Mouse (Mus musculus) hindbrain, embryonic 14.5 days (tissue): ENCODE measurements at regions not wholly inside any gene's neighbourhood (a gene's known extent, or its start where the extent isn't known, plus 50 kb on each side); places are given as distances from the start of the nearest gene placed in this dataset.
A peak's percentile ranks its signal among the peaks of the same experiment; 100 is the strongest.

ENCODE experiments used
- ATAC-seq: fragments of 200-750 bp; cut with Nextera tagmentation; 2 replicates; pipeline ENCODE4 v1.8.0; 2017; ENCODE audit warnings: moderate number of reproducible peaks, mild to moderate bottlenecking, moderate TSS enrichment, moderate library complexity; ENCODE audit not compliant: low FRiP score
- DNase-seq: peaks from one replicate; pipeline ENCODE4 v3.0.0-alpha.2; 2015; ENCODE audit warnings: low spot score
- H3K27ac ChIP-seq: fragments of 300-500 bp; sonication (generic); 2 replicates; pipeline ENCODE4 v1.5.1; 2014; ENCODE audit warnings: mild to moderate bottlenecking, moderate library complexity
- H3K27me3 ChIP-seq: fragments of 300-500 bp; sonication (generic); 2 replicates; pipeline ENCODE4 v1.6.1; 2014; ENCODE audit warnings: mild to moderate bottlenecking, low read length, mixed read lengths; ENCODE audit not compliant: control insufficient read depth, insufficient read depth
- H3K36me3 ChIP-seq: fragments of 300-500 bp; sonication (generic); replicated peaks from 2 replicates; pipeline ENCODE4 v1.6.1; 2014; ENCODE audit not compliant: control insufficient read depth, insufficient read depth
- H3K4me1 ChIP-seq: fragments of 300-500 bp; sonication (generic); replicated peaks from 2 replicates; pipeline ENCODE4 v1.6.1; 2014; ENCODE audit warnings: antibody characterized with exemption, low read length, mixed read lengths; ENCODE audit not compliant: control insufficient read depth, insufficient read depth
- H3K4me2 ChIP-seq: fragments of 300-500 bp; sonication (generic); replicated peaks from 2 replicates; pipeline ENCODE4 v1.6.1; 2014; ENCODE audit warnings: mild to moderate bottlenecking, moderate library complexity
- H3K4me3 ChIP-seq: fragments of 300-500 bp; sonication (generic); replicated peaks from 2 replicates; pipeline ENCODE4 v1.5.1; 2014; ENCODE audit warnings: mild to moderate bottlenecking, low read length
- H3K9ac ChIP-seq: fragments of 300-500 bp; sonication (generic); 2 replicates; pipeline ENCODE4 v1.6.1; 2014
- H3K9me3 ChIP-seq: fragments of 300-500 bp; sonication (generic); 2 replicates; pipeline ENCODE4 v1.6.1; 2016; ENCODE audit warnings: low read length; ENCODE audit not compliant: control insufficient read depth
- WGBS: fragments of 180-500 bp; shearing (Covaris S2); extraction: QIAGEN DNeasy Blood & Tissue Kit; methylation state at CpG from one replicate; pipeline ENCODE4 v1.1.7; 2014; 5-methylcytosine and 5-hydroxymethylcytosine counted together

- H3K4me1 ChIP-seq = peaks cover 5% of the 10 kb centered on the region; the same call in 1 of the 2 replicates
- ATAC-seq = no peak
- no peak overlapping the region for H3K27ac ChIP-seq
- 55% methylated on average over 5 of the region's 5 CpGs for WGBS
- no peak overlapping the region for H3K9ac ChIP-seq
- H3K9me3 ChIP-seq = no peaks in the 10 kb centered on the region
- no peaks in the 10 kb centered on the region for H3K27me3 ChIP-seq
- no peak overlapping the region for H3K4me3 ChIP-seq
- H3K4me2 ChIP-seq = no peak overlapping the region
- H3K36me3 ChIP-seq = no peaks in the 10 kb centered on the region
- no peak for DNase-seq
Measured at GRCm38 (mm10) chr17:51357690-51358361, 178.7 kb upstream of the Tbc1d5 start.

DNA sequence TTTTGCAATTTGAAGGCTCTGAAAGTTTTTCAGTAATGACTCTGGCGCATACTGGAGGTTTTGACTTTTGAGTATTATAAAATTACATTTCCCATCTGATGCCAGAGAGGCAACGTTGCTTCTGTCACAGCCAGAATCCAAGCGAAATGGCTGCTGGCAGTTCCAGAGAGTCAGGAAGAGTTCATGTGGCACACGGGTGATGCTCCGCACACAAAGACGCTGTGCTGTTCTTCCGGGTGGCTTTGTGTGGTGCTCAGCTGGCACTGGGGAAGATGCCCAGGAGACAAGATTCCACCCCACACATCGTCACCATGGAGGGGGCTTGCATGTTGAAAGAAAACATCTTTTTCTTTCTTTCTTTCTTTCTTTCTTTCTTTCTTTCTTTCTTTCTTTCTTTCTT is 177.3 kb upstream of the Tbc1d5 start:
- ATAC-seq = 0 out of 2 replicates have a peak, but pooled peaks have one; percentile 35
- Histone ChIP-seq H3K4me2 (no peak overlapping the region; the same call in 1 of the 2 replicates), H3K4me3 (no peak overlapping the region), H3K4me1 (peaks cover 5% of the 10 kb centered on the region; the same call in 1 of the 2 replicates), H3K27ac (no peak overlapping the region), H3K27me3 (no peaks in the 10 kb centered on the region), H3K9ac (no peak overlapping the region), H3K36me3 (no peaks in the 10 kb centered on the region), H3K9me3 (no peaks in the 10 kb centered on the region)
- DNase-seq = no peak
- WGBS = 56% methylated on average over 8 of the region's 8 CpGs

GRCm38 (mm10) chr17:51321868-51322267 is 142.7 kb upstream of the Tbc1d5 start:
- no peak overlapping the region for H3K9ac ChIP-seq
- no peaks in the 10 kb centered on the region for H3K9me3 ChIP-seq
- WGBS = 74% methylated on average over 7 of the region's 7 CpGs
- H3K27me3 ChIP-seq = no peaks in the 10 kb centered on the region
- no peak for DNase-seq
- H3K4me2 ChIP-seq = 0 out of 2 replicates have a peak overlapping the region, but pooled peaks have one; percentile 8
- no peaks in the 10 kb centered on the region for H3K4me1 ChIP-seq
- ATAC-seq = no peak
- no peak overlapping the region for H3K4me3 ChIP-seq
- H3K36me3 ChIP-seq = no peaks in the 10 kb centered on the region
- H3K27ac ChIP-seq = no peak overlapping the region

DNA sequence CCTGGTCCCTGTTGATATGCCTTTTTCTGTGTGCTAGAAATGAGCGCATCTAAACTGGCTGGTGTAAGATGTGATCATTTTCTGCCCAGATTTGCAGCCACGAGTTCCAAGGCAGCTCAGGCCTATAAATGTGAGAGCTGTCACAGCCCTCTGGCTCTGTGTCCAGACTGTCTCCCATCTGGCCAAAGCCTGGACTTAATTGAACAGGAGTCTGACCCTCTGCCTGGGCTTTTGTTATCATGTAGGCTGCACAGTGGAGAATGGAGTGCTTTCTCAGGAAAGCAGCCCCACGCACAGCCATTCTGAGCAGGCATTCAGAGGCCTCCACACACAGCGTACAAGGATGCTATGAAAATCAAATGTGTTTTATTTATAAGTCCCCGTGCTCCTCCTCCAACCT is 141.9 kb upstream of the Tbc1d5 start:
- Histone ChIP-seq H3K27me3 (no peaks in the 10 kb centered on the region), H3K9ac (no peak overlapping the region), H3K4me2 (no peak overlapping the region), H3K4me1 (no peaks in the 10 kb centered on the region), H3K4me3 (no peak overlapping the region), H3K36me3 (no peaks in the 10 kb centered on the region), H3K27ac (no peak overlapping the region), H3K9me3 (no peaks in the 10 kb centered on the region)
- no peak for DNase-seq
- peak; percentile 43; the same call in 1 of the 2 replicates for ATAC-seq
- 56% methylated on average over 5 of the region's 5 CpGs for WGBS

- Histone ChIP-seq H3K36me3 (no peaks in the 10 kb centered on the region), H3K4me2 (peak overlapping the region; percentile 3; the same call in 1 of the 2 replicates), H3K27ac (no peak overlapping the region), H3K4me1 (0 out of 2 replicates have a peak, but pooled peaks cover 4% of the 10 kb centered on the region), H3K27me3 (no peaks in the 10 kb centered on the region), H3K9me3 (no peaks in the 10 kb centered on the region), H3K4me3 (no peak overlapping the region), H3K9ac (no peak overlapping the region)
- ATAC-seq (no peak), DNase-seq (no peak)
- WGBS = 56% methylated on average over 14 of the region's 14 CpGs
Measured at GRCm38 (mm10) chr17:51304964-51305363, 125.8 kb upstream of the Tbc1d5 start.

- Histone ChIP-seq H3K9me3 (no peaks in the 10 kb centered on the region), H3K9ac (no peak overlapping the region), H3K4me3 (no peak overlapping the region), H3K36me3 (no peaks in the 10 kb centered on the region), H3K27ac (no peak overlapping the region), H3K4me2 (no peak overlapping the region), H3K27me3 (no peaks in the 10 kb centered on the region), H3K4me1 (no peaks in the 10 kb centered on the region)
- WGBS = 92% methylated on average over 1 of the region's 1 CpGs
- DNase-seq (no peak), ATAC-seq (no peak)
Measured at GRCm38 (mm10) chr17:51290741-51291140, 111.6 kb upstream of the Tbc1d5 start.

DNA sequence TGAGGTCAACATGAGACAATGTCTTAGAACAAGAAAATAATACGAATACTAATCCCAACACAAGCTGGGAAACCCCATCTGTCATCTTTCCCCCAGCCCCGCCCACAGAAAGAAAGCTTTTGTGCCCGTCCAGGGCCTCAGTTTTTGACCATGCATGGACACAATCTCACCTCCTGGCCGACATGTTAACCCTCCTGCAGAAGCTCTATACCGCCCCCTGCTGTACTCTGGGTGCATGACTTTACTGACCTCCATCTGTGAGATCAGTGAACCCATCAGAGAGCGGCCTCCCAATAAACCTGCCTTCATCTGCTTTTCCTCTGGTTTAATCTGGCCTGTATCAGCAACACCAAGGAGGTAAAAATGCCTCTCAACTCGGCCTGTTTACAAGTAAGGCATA is 109.6 kb upstream of the Tbc1d5 start:
- Histone ChIP-seq H3K4me2 (no peak overlapping the region), H3K4me3 (no peak overlapping the region), H3K27ac (no peak overlapping the region), H3K36me3 (no peaks in the 10 kb centered on the region), H3K9ac (no peak overlapping the region), H3K4me1 (no peaks in the 10 kb centered on the region), H3K9me3 (no peaks in the 10 kb centered on the region), H3K27me3 (no peaks in the 10 kb centered on the region)
- 76% methylated on average over 7 of the region's 7 CpGs for WGBS
- ATAC-seq = no peak
- DNase-seq = no peak

GRCm38 (mm10) chr17:51287878-51288277 is 108.7 kb upstream of the Tbc1d5 start:
- Histone ChIP-seq H3K36me3 (no peaks in the 10 kb centered on the region), H3K9ac (no peak overlapping the region), H3K4me3 (no peak overlapping the region), H3K4me1 (no peaks in the 10 kb centered on the region), H3K27ac (no peak overlapping the region), H3K27me3 (no peaks in the 10 kb centered on the region), H3K9me3 (no peaks in the 10 kb centered on the region), H3K4me2 (no peak overlapping the region)
- no peak for ATAC-seq
- WGBS = 81% methylated on average over 8 of the region's 8 CpGs
- DNase-seq = no peak

DNA sequence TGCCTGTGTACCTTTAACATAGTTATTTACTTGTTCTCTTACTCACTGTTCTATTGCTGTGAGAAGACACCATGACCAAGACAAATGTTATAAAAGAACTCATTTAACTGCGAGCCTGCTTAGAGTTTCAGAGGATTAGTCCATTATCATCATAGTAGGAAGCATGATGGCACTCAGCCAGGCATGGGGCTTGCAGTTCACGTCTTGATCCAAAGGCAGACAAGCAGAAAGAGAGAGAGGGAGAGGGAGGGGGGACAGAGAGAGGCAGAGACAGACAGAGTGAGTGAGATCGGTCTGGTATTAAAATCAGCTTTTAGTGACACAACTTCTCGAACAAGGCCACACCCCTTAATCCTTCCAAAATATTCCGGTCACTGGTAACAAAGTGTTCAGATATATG is 106.2 kb upstream of the Tbc1d5 start:
- DNase-seq (no peak), ATAC-seq (no peak; the same call in 1 of the 2 replicates)

DNA sequence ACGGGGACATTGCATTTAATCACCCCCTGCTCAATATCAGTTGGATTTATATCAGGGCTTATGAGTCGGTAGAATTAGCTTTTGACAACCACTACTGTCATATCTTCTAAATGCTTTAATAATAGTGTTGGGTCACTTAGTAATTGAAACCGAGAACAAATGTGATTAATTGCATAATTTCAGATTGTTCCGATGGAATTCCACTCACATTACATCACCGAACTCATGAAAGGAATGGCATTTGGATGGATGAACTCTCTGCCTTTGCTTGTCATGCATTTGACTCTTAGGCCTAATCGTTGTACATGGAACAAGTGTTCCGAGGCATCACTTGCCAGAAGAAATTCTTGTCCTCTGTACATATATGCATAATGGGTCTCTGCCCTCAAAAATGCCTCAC is 99.6 kb upstream of the Tbc1d5 start:
- H3K27ac ChIP-seq = no peak overlapping the region
- H3K4me3 ChIP-seq = no peak overlapping the region
- no peaks in the 10 kb centered on the region for H3K4me1 ChIP-seq
- ATAC-seq (no peak), DNase-seq (no peak)
- H3K4me2 ChIP-seq = no peak overlapping the region
- WGBS = 68% methylated on average over 7 of the region's 7 CpGs
- no peaks in the 10 kb centered on the region for H3K9me3 ChIP-seq
- no peak overlapping the region for H3K9ac ChIP-seq
- H3K36me3 ChIP-seq = no peaks in the 10 kb centered on the region
- no peaks in the 10 kb centered on the region for H3K27me3 ChIP-seq

More for the DNA sequence above, 106.2 kb upstream of the Tbc1d5 start:
- no peak overlapping the region for H3K27ac ChIP-seq
- no peaks in the 10 kb centered on the region for H3K36me3 ChIP-seq
- H3K4me1 ChIP-seq = no peaks in the 10 kb centered on the region
- H3K9me3 ChIP-seq = no peaks in the 10 kb centered on the region
- 62% methylated on average over 5 of the region's 5 CpGs for WGBS
- no peak overlapping the region for H3K9ac ChIP-seq
- H3K27me3 ChIP-seq = no peaks in the 10 kb centered on the region
- H3K4me3 ChIP-seq = no peak overlapping the region
- H3K4me2 ChIP-seq = no peak overlapping the region
